Mouse (Mus musculus): ENCODE measurements around the gene Tmem178b. TPM values are rescaled to one million over a fixed set of nuclear protein-coding genes. Genes with fewer than 3 reads are reported as not detected.

Gene Tmem178b
- polyA plus RNA-seq, 1 experiment from 2014 or later, result 0.14 TPM

GRCm38 (mm10) chr6:40144371-40144770, 271.3 kb downstream of the Tmem178b start:
- no peak overlapping the region for H3K27ac ChIP-seq
- ATAC-seq (ENCODE audit: borderline replicate concordance, extremely low read depth, low FRiP score, low TSS enrichment), result no peak
- H3K4me2 ChIP-seq, result no peak overlapping the region
- H3K4me3 ChIP-seq, result no peak overlapping the region
- no peaks in the 10 kb centered on the region for H3K27me3 ChIP-seq
- H3K9me3 ChIP-seq, result no peaks in the 10 kb centered on the region
- H3K9ac ChIP-seq, result no peak overlapping the region
- 52% methylated on average over 9 of the region's 9 CpGs for WGBS
- H3K4me1 ChIP-seq, result no peaks in the 10 kb centered on the region
- H3K36me3 ChIP-seq, result no peaks in the 10 kb centered on the region

- Histone ChIP-seq H3K27ac (no peak overlapping the region), H3K27me3 (no peaks in the 10 kb centered on the region), H3K4me1 (no peaks in the 10 kb centered on the region), H3K9me3 (no peaks in the 10 kb centered on the region), H3K4me2 (no peak overlapping the region), H3K4me3 (no peak overlapping the region), H3K36me3 (no peaks in the 10 kb centered on the region), H3K9ac (no peak overlapping the region)
- WGBS, result 92% methylated on average over 3 of the region's 3 CpGs
- no peak for ATAC-seq (ENCODE audit: borderline replicate concordance, extremely low read depth, low FRiP score, low TSS enrichment)
Observed at GRCm38 (mm10) chr6:40145601-40146000, 272.5 kb downstream of the Tmem178b start.

GRCm38 (mm10) chr6:40152241-40152640, 279.2 kb downstream of the Tmem178b start:
- Histone ChIP-seq H3K36me3 (no peaks in the 10 kb centered on the region), H3K9me3 (no peaks in the 10 kb centered on the region), H3K4me2 (no peak overlapping the region), H3K9ac (no peak overlapping the region), H3K27ac (no peak overlapping the region), H3K4me1 (no peaks in the 10 kb centered on the region), H3K4me3 (no peak overlapping the region), H3K27me3 (no peaks in the 10 kb centered on the region)
- 90% methylated on average over 8 of the region's 8 CpGs for WGBS
- ATAC-seq (ENCODE audit: borderline replicate concordance, extremely low read depth, low FRiP score, low TSS enrichment), result no peak

- Histone ChIP-seq H3K9me3 (no peaks in the 10 kb centered on the region), H3K36me3 (no peaks in the 10 kb centered on the region), H3K4me3 (no peak overlapping the region), H3K4me2 (no peak overlapping the region), H3K9ac (no peak overlapping the region), H3K4me1 (no peaks in the 10 kb centered on the region), H3K27ac (no peak overlapping the region), H3K27me3 (no peaks in the 10 kb centered on the region)
- no peak for ATAC-seq (ENCODE audit: borderline replicate concordance, extremely low read depth, low FRiP score, low TSS enrichment)
- 61% methylated on average over 5 of the region's 5 CpGs for WGBS
Observed at GRCm38 (mm10) chr6:40161381-40161780, 288.3 kb downstream of the Tmem178b start.

GRCm38 (mm10) chr6:40173559-40173958, 300.5 kb downstream of the Tmem178b start:
- no peaks in the 10 kb centered on the region for H3K27me3 ChIP-seq
- H3K4me2 ChIP-seq, result no peak overlapping the region
- no peak for ATAC-seq (ENCODE audit: borderline replicate concordance, extremely low read depth, low FRiP score, low TSS enrichment)
- H3K36me3 ChIP-seq, result no peaks in the 10 kb centered on the region
- H3K4me3 ChIP-seq, result no peak overlapping the region
- 60% methylated on average over 6 of the region's 6 CpGs for WGBS
- H3K9me3 ChIP-seq, result no peaks in the 10 kb centered on the region
- no peaks in the 10 kb centered on the region for H3K4me1 ChIP-seq
- H3K27ac ChIP-seq, result no peak overlapping the region
- H3K9ac ChIP-seq, result no peak overlapping the region

GRCm38 (mm10) chr6:40177870-40178269, 304.8 kb downstream of the Tmem178b start:
- Histone ChIP-seq H3K36me3 (no peaks in the 10 kb centered on the region), H3K9me3 (no peaks in the 10 kb centered on the region), H3K27ac (no peak overlapping the region), H3K4me2 (no peak overlapping the region), H3K27me3 (no peaks in the 10 kb centered on the region), H3K4me1 (no peaks in the 10 kb centered on the region), H3K9ac (no peak overlapping the region), H3K4me3 (no peak overlapping the region)
- 39% methylated on average over 4 of the region's 4 CpGs for WGBS
- no peak for ATAC-seq (ENCODE audit: borderline replicate concordance, extremely low read depth, low FRiP score, low TSS enrichment)

GRCm38 (mm10) chr6:40180551-40180950, 307.5 kb downstream of the Tmem178b start:
- no peaks in the 10 kb centered on the region for H3K9me3 ChIP-seq
- H3K27me3 ChIP-seq, result no peaks in the 10 kb centered on the region
- no peak overlapping the region for H3K4me2 ChIP-seq
- H3K9ac ChIP-seq, result no peak overlapping the region
- WGBS, result 86% methylated on average over 4 of the region's 4 CpGs
- no peaks in the 10 kb centered on the region for H3K4me1 ChIP-seq
- no peak overlapping the region for H3K4me3 ChIP-seq
- H3K27ac ChIP-seq, result no peak overlapping the region
- no peaks in the 10 kb centered on the region for H3K36me3 ChIP-seq
- no peak for ATAC-seq (ENCODE audit: borderline replicate concordance, extremely low read depth, low FRiP score, low TSS enrichment)

- H3K9me3 ChIP-seq, result no peaks in the 10 kb centered on the region
- whole genome bisulfite sequencing, result 48% methylated on average over 3 of the region's 3 CpGs
- no peaks in the 10 kb centered on the region for H3K27me3 ChIP-seq
- H3K9ac ChIP-seq, result no peak overlapping the region
- no peak overlapping the region for H3K27ac ChIP-seq
- ATAC-seq (ENCODE audit: borderline replicate concordance, extremely low read depth, low FRiP score, low TSS enrichment), result no peak
- no peak overlapping the region for H3K4me2 ChIP-seq
- no peak overlapping the region for H3K4me3 ChIP-seq
- H3K4me1 ChIP-seq, result no peaks in the 10 kb centered on the region
- no peaks in the 10 kb centered on the region for H3K36me3 ChIP-seq
Observed at GRCm38 (mm10) chr6:40200661-40201060, 327.6 kb downstream of the Tmem178b start.

- WGBS, result 60% methylated on average over 2 of the region's 2 CpGs
- no peak for ATAC-seq (ENCODE audit: borderline replicate concordance, extremely low read depth, low FRiP score, low TSS enrichment)
- no peak overlapping the region for H3K4me2 ChIP-seq
- H3K4me1 ChIP-seq, result no peaks in the 10 kb centered on the region
- no peaks in the 10 kb centered on the region for H3K36me3 ChIP-seq
- H3K9me3 ChIP-seq, result no peaks in the 10 kb centered on the region
- no peak overlapping the region for H3K27ac ChIP-seq
- no peak overlapping the region for H3K4me3 ChIP-seq
- no peaks in the 10 kb centered on the region for H3K27me3 ChIP-seq
- H3K9ac ChIP-seq, result no peak overlapping the region
Observed at GRCm38 (mm10) chr6:40202602-40203001, 329.5 kb downstream of the Tmem178b start.

- Histone ChIP-seq H3K27ac (no peak overlapping the region), H3K4me1 (no peaks in the 10 kb centered on the region), H3K36me3 (no peaks in the 10 kb centered on the region), H3K4me2 (no peak overlapping the region), H3K9ac (no peak overlapping the region), H3K9me3 (no peaks in the 10 kb centered on the region), H3K4me3 (no peak overlapping the region), H3K27me3 (no peaks in the 10 kb centered on the region)
- WGBS, result 80% methylated on average over 2 of the region's 2 CpGs
- ATAC-seq (ENCODE audit: borderline replicate concordance, extremely low read depth, low FRiP score, low TSS enrichment), result no peak
Observed at GRCm38 (mm10) chr6:40205380-40205779, 332.3 kb downstream of the Tmem178b start.

- WGBS, result 74% methylated on average over 3 of the region's 3 CpGs
Observed at GRCm38 (mm10) chr6:40208014-40208413, 334.9 kb downstream of the Tmem178b start.

GRCm38 (mm10) chr6:40209172-40209571, 336.1 kb downstream of the Tmem178b start:
- no peak overlapping the region for H3K4me3 ChIP-seq
- no peak overlapping the region for H3K9ac ChIP-seq
- H3K27me3 ChIP-seq, result no peaks in the 10 kb centered on the region
- WGBS, result 59% methylated on average over 2 of the region's 2 CpGs
- no peak overlapping the region for H3K4me2 ChIP-seq
- ATAC-seq (ENCODE audit: borderline replicate concordance, extremely low read depth, low FRiP score, low TSS enrichment), result no peak
- no peaks in the 10 kb centered on the region for H3K36me3 ChIP-seq
- H3K9me3 ChIP-seq, result no peaks in the 10 kb centered on the region
- H3K4me1 ChIP-seq, result no peaks in the 10 kb centered on the region
- no peak overlapping the region for H3K27ac ChIP-seq

More at GRCm38 (mm10) chr6:40208014-40208413, 334.9 kb downstream of the Tmem178b start:
- H3K9ac ChIP-seq, result no peak overlapping the region
- H3K4me2 ChIP-seq, result no peak overlapping the region
- H3K4me1 ChIP-seq, result no peaks in the 10 kb centered on the region
- ATAC-seq (ENCODE audit: borderline replicate concordance, extremely low read depth, low FRiP score, low TSS enrichment), result no peak
- H3K27ac ChIP-seq, result no peak overlapping the region
- H3K9me3 ChIP-seq, result no peaks in the 10 kb centered on the region
- H3K27me3 ChIP-seq, result no peaks in the 10 kb centered on the region
- no peaks in the 10 kb centered on the region for H3K36me3 ChIP-seq
- H3K4me3 ChIP-seq, result no peak overlapping the region

- no peak for ATAC-seq (ENCODE audit: borderline replicate concordance, extremely low read depth, low FRiP score, low TSS enrichment)
- Histone ChIP-seq H3K4me1 (no peaks in the 10 kb centered on the region), H3K9ac (no peak overlapping the region), H3K9me3 (no peaks in the 10 kb centered on the region), H3K27me3 (no peaks in the 10 kb centered on the region), H3K36me3 (no peaks in the 10 kb centered on the region), H3K4me2 (no peak overlapping the region), H3K27ac (no peak overlapping the region), H3K4me3 (no peak overlapping the region)
- WGBS, result 93% methylated on average over 12 of the region's 12 CpGs
Observed at GRCm38 (mm10) chr6:40217154-40217553, 344.1 kb downstream of the Tmem178b start.

Measured in lung, embryonic 15.5 days (tissue).